Mouse (Mus musculus) brain, embryonic 14.5 days (tissue): ENCODE measurements around the gene Dysf.
A peak's percentile ranks its signal among the peaks of the same experiment; 100 is the strongest.

ENCODE experiments used
- CTCF ChIP-seq: fragments of 200-500 bp; IDR thresholded peaks from 2 replicates; pipeline ENCODE4 v1.5.1; 2012; ENCODE audit warnings: inconsistent platforms, mild to moderate bottlenecking, moderate library complexity, borderline replicate concordance; ENCODE audit not compliant: insufficient read depth, insufficient read length; ENCODE audit errors: extremely low read depth
- POLR2A ChIP-seq: fragments of 200-500 bp; IDR thresholded peaks from 2 replicates; pipeline ENCODE4 v1.6.1; 2012; ENCODE audit warnings: mild to moderate bottlenecking, inconsistent platforms, borderline replicate concordance; ENCODE audit not compliant: poor library complexity, insufficient read depth, insufficient read length, severe bottlenecking; ENCODE audit errors: extremely low read depth

DNA sequence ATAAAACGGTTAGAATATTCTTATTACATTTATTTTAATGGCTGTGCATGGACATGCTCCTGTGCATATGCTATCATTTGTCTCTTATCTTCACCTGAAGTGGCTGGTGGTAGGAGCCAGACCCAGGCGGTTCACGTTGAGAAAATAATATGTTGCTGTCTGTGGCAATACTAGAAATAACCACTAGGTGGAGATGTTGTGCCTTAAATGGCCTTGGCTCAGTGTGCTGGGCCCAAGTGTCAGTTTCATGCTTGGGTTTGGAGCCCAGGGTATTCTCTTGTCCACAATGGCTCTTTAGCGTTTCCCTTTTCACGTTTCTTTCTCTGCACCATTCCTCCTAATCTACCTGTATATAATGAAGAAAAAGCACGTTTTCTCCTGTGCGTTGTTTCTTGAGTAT lies 87.5 kb downstream of the Dysf start:
- TF ChIP-seq POLR2A (no peak), CTCF (peak; percentile 78; the same call in 1 of the 2 replicates)
